Mouse (Mus musculus) retina, postnatal 1 day (tissue): ENCODE data around the gene Gm813.

ENCODE experiments used
- DNase-seq: peaks from one replicate; pipeline ENCODE4 v3.0.0-alpha.2; 2012

Gene Gm813

DNA sequence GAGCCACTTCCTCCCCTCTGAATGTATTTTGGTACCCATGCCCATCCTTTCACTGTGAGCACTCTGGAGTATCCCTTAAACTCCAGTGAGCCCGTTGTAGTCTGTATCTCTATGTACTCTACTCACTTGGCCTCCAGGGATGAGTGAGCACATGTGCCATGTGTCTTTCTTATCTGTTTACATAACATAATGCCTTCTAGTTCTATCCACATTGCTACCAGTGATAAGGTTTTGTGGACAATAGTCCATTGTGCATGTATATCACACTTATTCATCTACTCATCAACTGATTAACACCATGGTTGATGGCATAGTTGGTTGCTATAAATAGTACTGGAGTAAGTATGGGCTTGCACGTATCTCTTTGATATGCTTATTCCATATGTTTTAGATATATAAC is 12.9 kb downstream of the Gm813 start:
- no peak for DNase-seq

DNA sequence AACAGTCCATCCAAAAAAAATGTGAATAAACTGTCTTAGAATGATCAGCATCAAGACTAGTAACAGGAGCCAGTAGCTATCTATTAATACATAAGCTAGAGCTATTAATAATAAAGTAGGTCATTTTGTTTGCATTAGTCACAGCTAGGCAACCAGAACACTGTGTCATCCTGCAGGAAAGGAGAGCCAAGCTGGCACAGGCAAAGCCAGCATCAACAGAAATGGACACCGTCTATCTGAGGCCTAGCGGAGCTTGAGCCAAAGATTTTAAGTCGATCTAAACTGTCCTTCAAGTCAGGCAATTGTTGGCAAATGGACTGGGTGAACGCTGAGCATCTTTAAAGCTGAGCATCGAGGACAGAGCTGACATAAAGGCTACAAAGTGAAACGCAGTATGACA is 15.9 kb downstream of the Gm813 start:
- no peak for DNase-seq

DNA sequence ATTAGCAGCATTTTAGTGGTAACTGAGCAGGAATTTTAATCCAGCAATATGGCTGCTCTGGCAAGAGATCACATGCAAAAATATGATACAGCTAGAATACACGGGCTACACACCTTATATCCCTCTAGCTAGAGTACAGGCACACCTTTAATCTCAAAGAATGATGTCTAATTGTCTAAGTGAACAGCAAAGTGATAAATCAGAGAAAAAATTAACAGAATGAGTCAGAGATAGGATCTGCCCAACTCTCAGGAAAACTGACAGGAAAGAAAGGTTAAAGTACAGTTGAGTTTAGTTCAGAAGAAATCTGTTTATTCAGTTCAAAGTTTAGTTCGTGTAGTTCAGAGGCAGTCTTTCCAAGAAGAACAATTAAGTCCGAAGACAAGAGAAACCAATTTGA is 25.5 kb downstream of the Gm813 start:
- DNase-seq, result no peak

GRCm38 (mm10) chr16:58589444-58589843 is 27.3 kb downstream of the Gm813 start:
- no peak for DNase-seq

GRCm38 (mm10) chr16:58573949-58574722 is 42.6 kb downstream of the Gm813 start:
- no peak for DNase-seq

GRCm38 (mm10) chr16:58570694-58571264 is 46.0 kb downstream of the Gm813 start:
- no peak for DNase-seq
